Mouse (Mus musculus): ENCODE measurements around the gene Tmem184b. TPM values are rescaled to one million over a fixed set of nuclear protein-coding genes. Genes with fewer than 3 reads are reported as not detected.

Gene Tmem184b
- total RNA-seq (2014; fragmentation: Nextera tagmentation) (11.3 and 13.3 TPM in 2 replicates), total RNA-seq (2017) (1.9 and 2.3 TPM in 2 replicates), polyA plus RNA-seq (2012) (12.9 and 13.8 TPM in 2 replicates)

DNA sequence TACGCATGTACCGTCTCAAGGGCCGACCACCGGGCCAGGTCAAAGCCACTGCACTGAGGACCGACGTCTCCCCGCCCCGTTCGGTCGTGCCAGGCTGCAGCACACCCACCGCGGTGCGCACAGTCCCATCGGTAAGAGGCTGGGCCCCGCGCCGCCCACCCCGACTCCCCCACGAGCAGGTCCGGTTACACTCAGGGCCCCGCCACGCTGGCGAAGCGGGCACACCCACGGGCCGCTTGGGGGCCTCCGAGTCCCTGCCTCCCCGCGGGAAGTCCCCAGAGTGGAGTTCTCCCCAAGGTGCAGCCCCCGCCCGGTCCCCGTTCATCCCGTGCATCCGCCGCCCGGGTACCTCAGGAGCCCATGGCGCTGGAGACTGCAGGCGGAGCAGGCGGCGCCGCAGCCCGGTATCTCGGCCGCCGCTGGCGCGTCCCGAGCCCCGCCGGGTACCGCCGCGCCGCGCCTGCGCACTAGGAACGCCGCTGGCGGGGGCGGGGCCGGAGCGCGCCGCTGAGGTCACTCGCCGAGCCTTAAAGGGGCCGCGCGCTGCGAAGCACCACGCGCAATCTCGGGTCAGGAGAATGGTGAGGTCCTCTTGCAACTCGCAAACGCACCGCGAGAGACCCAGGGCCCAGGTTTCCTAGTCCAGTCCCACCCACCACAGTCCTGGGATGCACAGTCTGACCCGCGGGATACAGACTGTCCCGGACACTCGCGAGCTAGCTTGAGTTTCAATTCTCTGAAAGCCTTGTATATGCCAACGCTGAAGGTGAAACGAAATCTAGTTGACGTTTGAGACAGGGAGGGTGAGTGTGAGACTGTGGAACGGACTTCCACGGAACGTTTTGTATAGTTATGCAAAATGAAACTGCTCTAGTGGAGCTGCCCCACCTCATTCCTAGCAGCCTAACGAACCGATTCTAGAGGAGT, at the start of gene Tmem184b:
Tmem184b (minus strand) TSS at position 734 of the 927 bp plus-strand sequence.
- peak within 1 kb of the TSS; percentile 79 for H3K4me3 ChIP-seq (ENCODE audit: low read depth, low read length)
- ATAC-seq (ENCODE audit: extremely low read depth, insufficient number of reproducible peaks, low FRiP score, poor library complexity, severe bottlenecking), result no peak
- no peaks in the 10 kb centered on the region for H3K9me3 ChIP-seq (replicated peaks)
- H3K27me3 ChIP-seq (ENCODE audit: insufficient read depth, low read length), result peaks cover 60% of the 10 kb centered on the region
- H3K4me1 ChIP-seq (ENCODE audit: insufficient read depth, low read depth, low read length), result peaks cover 33% of the 10 kb centered on the region
- DNase-seq (ENCODE audit: low spot score), result peak; percentile 92
- H3K36me3 ChIP-seq (replicated peaks), result no peaks in the 10 kb centered on the region
- TF ChIP-seq GATA1 (IDR thresholded peaks at IDR 0.05; ENCODE audit: borderline replicate concordance, low read length) (no peak), CTCF (IDR thresholded peaks at IDR 0.05; ENCODE audit: low read depth, low read length) (no peak)

DNA sequence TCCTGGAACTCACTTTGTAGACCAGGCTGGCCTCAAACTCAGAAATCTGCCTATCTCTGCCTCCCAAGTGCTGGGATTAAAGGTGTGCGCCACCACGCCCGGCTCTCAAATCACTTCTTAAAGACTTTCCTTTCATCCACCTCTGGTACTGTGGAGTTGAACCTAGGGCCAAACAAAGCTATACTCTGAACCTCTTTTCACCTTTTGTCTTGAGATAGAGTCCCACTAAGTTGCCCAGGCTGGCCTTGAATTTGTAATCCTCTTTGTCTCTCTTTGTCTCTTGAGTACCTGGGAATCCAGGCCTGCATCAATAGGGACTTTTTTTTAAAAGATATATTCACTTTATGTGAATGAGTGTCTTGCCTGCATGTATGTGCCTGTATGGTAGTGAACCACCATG, 44.7 kb upstream of the Tmem184b start:
- H3K36me3 ChIP-seq (replicated peaks), result no peaks in the 10 kb centered on the region
- no peak for TF ChIP-seq CTCF (IDR thresholded peaks at IDR 0.05; ENCODE audit: low read depth, low read length)
- TF ChIP-seq GATA2 (IDR thresholded peaks at IDR 0.05; ENCODE audit: borderline replicate concordance, low read depth, low read length), result no peak
- TF ChIP-seq TAL1 (conservative IDR thresholded peaks at IDR 0.05; ENCODE audit: low read depth, low read length), result no peak
- no peak for TF ChIP-seq POLR2AphosphoS5 (IDR thresholded peaks at IDR 0.05; ENCODE audit: insufficient replicate concordance, low read depth, low read length)
- no peak for TF ChIP-seq GATA1 (IDR thresholded peaks at IDR 0.05; ENCODE audit: borderline replicate concordance, low read length)
- ATAC-seq (ENCODE audit: extremely low read depth, insufficient number of reproducible peaks, low FRiP score, poor library complexity, severe bottlenecking) (no peak), DNase-seq (ENCODE audit: low spot score) (no peak)
- peaks cover 21% of the 10 kb centered on the region for H3K27me3 ChIP-seq (ENCODE audit: insufficient read depth, low read length)
- no peaks in the 10 kb centered on the region for H3K4me1 ChIP-seq (ENCODE audit: insufficient read depth, low read depth, low read length)
- no peaks in the 10 kb centered on the region for H3K9me3 ChIP-seq (replicated peaks)
- H3K4me3 ChIP-seq (ENCODE audit: low read depth, low read length), result no peak overlapping the region

DNA sequence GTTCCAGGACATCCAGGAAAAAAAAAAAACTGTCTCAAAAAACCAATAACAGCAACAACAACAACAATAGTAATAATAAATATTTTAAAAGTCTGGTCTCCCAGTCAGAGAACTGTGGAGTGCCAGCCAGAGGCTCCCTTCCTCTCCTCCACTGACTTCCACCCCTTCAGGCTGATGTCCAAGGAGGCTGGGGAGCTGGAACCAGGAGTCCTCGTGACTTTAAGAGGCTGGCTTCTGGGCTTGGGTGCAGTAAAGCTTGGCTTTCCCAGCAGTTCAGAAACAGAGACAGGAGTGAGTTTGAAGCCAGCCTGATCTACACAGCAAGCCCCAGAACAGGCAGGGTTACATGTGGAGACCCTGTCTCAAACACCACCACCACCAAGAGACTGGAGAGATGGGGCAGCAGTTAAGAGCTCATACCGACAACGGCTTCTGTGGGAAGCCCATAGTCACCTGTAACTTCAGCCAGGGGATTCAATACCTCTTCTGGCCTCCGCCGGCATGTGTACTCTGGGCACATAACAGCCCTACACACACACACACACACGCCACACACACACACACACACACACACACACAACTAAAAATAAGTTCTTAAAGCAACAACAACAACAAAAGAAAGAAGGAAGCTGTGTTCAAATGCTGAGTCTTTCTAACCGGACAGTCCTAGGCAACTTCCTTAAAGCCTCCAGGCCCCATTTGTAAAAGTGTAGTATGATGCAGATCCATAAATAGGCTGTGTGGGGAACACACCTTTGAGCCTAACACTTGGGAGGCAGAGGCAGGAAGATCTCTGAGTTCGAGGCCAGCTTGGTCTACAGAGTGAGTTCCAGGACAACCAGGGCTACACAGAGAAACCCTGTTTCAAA, 42.7 kb upstream of the Tmem184b start:
- peaks cover 33% of the 10 kb centered on the region for H3K27me3 ChIP-seq (ENCODE audit: insufficient read depth, low read length)
- no peaks in the 10 kb centered on the region for H3K9me3 ChIP-seq (replicated peaks)
- H3K4me3 ChIP-seq (ENCODE audit: low read depth, low read length), result no peak overlapping the region
- H3K4me1 ChIP-seq (ENCODE audit: insufficient read depth, low read depth, low read length), result no peaks in the 10 kb centered on the region
- TF ChIP-seq GATA1 (IDR thresholded peaks at IDR 0.05; ENCODE audit: borderline replicate concordance, low read length) (no peak), CTCF (IDR thresholded peaks at IDR 0.05; ENCODE audit: low read depth, low read length) (no peak), POLR2AphosphoS5 (IDR thresholded peaks at IDR 0.05; ENCODE audit: insufficient replicate concordance, low read depth, low read length) (no peak), GATA2 (IDR thresholded peaks at IDR 0.05; ENCODE audit: borderline replicate concordance, low read depth, low read length) (no peak), TAL1 (conservative IDR thresholded peaks at IDR 0.05; ENCODE audit: low read depth, low read length) (no peak)
- ATAC-seq (ENCODE audit: extremely low read depth, insufficient number of reproducible peaks, low FRiP score, poor library complexity, severe bottlenecking) (no peak), DNase-seq (ENCODE audit: low spot score) (no peak)
- H3K36me3 ChIP-seq (replicated peaks), result no peaks in the 10 kb centered on the region

DNA sequence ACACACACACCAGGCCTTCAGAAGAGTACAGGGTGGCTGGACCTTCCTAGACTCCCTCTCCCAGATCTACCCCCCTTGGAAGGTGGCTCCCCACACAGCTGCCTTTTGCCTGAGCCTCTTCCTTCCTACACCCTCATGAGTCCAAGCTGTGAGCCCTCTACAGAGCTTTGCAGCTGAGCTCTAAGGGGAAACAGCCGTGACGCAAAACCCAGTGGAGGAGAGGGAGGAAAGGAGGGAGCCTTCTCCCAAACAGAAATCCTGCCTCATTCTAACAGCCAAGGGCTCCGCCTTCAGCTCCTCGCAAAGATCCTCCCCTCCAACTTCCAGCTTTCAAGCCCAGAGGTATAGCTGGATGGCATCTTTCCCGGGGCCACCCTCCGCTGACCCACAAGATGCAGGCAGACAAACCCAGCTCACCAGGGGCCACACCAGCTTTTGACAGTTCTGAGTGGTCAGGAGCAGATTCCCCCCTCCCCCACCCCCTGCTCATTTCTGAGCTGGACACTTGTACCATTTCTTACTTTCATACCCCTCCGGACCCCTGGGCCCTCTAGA, 40.6 kb upstream of the Tmem184b start:
- H3K9me3 ChIP-seq (replicated peaks), result no peaks in the 10 kb centered on the region
- TF ChIP-seq GATA2 (IDR thresholded peaks at IDR 0.05; ENCODE audit: borderline replicate concordance, low read depth, low read length) (no peak), GATA1 (IDR thresholded peaks at IDR 0.05; ENCODE audit: borderline replicate concordance, low read length) (no peak), POLR2AphosphoS5 (IDR thresholded peaks at IDR 0.05; ENCODE audit: insufficient replicate concordance, low read depth, low read length) (no peak), TAL1 (conservative IDR thresholded peaks at IDR 0.05; ENCODE audit: low read depth, low read length) (no peak), CTCF (IDR thresholded peaks at IDR 0.05; ENCODE audit: low read depth, low read length) (no peak)
- no peak for ATAC-seq (ENCODE audit: extremely low read depth, insufficient number of reproducible peaks, low FRiP score, poor library complexity, severe bottlenecking)
- H3K4me3 ChIP-seq (ENCODE audit: low read depth, low read length), result no peak overlapping the region
- no peaks in the 10 kb centered on the region for H3K36me3 ChIP-seq (replicated peaks)
- H3K27me3 ChIP-seq (ENCODE audit: insufficient read depth, low read length), result peaks cover 43% of the 10 kb centered on the region
- no peak for DNase-seq (ENCODE audit: low spot score)
- H3K4me1 ChIP-seq (ENCODE audit: insufficient read depth, low read depth, low read length), result no peaks in the 10 kb centered on the region

DNA sequence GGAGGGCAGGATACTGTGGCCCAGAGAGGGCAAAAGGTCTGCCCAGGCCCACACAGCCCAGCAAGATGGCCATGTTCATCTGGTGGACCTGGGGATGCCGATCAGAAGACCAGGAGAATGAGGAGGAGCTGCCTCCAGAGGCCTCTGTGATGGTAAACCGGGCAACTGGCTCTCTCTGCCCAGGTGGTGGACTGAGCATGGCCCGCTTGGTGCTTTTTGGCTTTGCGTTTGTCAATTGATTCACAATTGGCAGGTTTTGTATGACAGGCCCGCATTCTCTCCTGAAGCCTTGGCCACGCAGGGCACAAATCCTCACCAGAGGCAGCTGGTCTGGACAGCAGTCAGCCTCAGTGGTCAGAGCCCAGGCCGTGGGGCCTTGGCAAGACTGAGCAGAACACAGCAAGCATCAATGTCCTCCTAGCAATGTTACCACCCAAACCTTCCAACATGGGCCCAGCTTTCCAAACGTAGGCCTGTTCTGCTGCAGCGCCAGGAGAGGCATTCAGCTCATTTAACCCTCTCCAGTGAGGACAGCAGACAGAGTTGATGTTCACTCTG, 39.7 kb upstream of the Tmem184b start:
- H3K4me1 ChIP-seq (ENCODE audit: insufficient read depth, low read depth, low read length), result no peaks in the 10 kb centered on the region
- no peaks in the 10 kb centered on the region for H3K36me3 ChIP-seq (replicated peaks)
- ATAC-seq (ENCODE audit: extremely low read depth, insufficient number of reproducible peaks, low FRiP score, poor library complexity, severe bottlenecking) (no peak), DNase-seq (ENCODE audit: low spot score) (no peak)
- H3K4me3 ChIP-seq (ENCODE audit: low read depth, low read length), result no peak overlapping the region
- no peaks in the 10 kb centered on the region for H3K9me3 ChIP-seq (replicated peaks)
- peaks cover 43% of the 10 kb centered on the region for H3K27me3 ChIP-seq (ENCODE audit: insufficient read depth, low read length)
- no peak for TF ChIP-seq POLR2AphosphoS5 (IDR thresholded peaks at IDR 0.05; ENCODE audit: insufficient replicate concordance, low read depth, low read length)
- no peak for TF ChIP-seq TAL1 (conservative IDR thresholded peaks at IDR 0.05; ENCODE audit: low read depth, low read length)
- TF ChIP-seq CTCF (IDR thresholded peaks at IDR 0.05; ENCODE audit: low read depth, low read length), result no peak
- TF ChIP-seq GATA2 (IDR thresholded peaks at IDR 0.05; ENCODE audit: borderline replicate concordance, low read depth, low read length), result no peak

All from G1E (cell line).